Mouse (Mus musculus) leukemia stem cell, adult 10-12 weeks (primary cell): ENCODE data around the gene Nat10. TPM values are rescaled to one million over a fixed set of nuclear protein-coding genes. Genes with fewer than 3 reads are reported as not detected.

Source experiments
- polyA plus RNA-seq: library from polyadenylated mRNA; stranded (reverse); fragments of >175 nt; gene quantifications from 2 replicates; pipeline ENCODE4 v1.2.3, GENCODE M21; 2012; ENCODE audit warnings: low replicate concordance

The Nat10 gene
- polyA plus RNA-seq = 5.5 and 16.5 TPM in 2 replicates

GRCm38 (mm10) chr2:103760906-103761716 lies at the start of gene Nat10:
TSS of gene Nat10 (minus strand) at chr2:103761270.

GRCm38 (mm10) chr2:103797491-103798009 lies 36.5 kb upstream of the Nat10 start, which contains the start of gene Caprin1:
TSS of gene Caprin1 (minus strand) at chr2:103797649.

Other genes with a start within 250 kb of the Nat10 start
- gene Abtb2, start 195.0 kb downstream of the Nat10 start, polyA plus RNA-seq = 2.1 and 3.4 TPM in 2 replicates
- gene Caprin1, start 36.4 kb upstream of the Nat10 start, polyA plus RNA-seq = 215 and 315 TPM in 2 replicates
- gene Lmo2, start 196.7 kb upstream of the Nat10 start, polyA plus RNA-seq = 395 and 1,107 TPM in 2 replicates